Mouse (Mus musculus): ENCODE data around the gene Hist1h2ah.

Hist1h2ah gene

DNA sequence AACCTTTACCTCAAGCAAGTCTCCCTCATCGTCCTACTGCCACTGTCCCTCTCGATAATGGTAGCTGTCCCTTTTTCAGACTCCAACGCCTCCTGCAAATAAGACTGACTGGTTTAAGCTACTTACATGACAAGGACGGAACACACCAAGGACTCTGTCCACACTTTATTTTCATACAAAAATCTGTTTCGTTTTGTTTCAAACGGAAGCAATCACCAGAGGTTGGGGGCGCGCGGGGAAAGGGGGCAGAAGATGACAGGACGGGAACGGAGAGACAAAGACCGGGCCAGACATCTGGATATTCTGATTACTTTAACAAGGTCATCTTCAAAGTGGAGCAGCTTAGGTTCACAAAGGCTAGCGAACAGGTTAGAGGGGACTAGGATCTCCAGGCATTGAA lies 21.7 kb downstream of the Hist1h2ah start:
- no peak for DNase-seq (ENCODE audit: low spot score in 2 of 2)

DNA sequence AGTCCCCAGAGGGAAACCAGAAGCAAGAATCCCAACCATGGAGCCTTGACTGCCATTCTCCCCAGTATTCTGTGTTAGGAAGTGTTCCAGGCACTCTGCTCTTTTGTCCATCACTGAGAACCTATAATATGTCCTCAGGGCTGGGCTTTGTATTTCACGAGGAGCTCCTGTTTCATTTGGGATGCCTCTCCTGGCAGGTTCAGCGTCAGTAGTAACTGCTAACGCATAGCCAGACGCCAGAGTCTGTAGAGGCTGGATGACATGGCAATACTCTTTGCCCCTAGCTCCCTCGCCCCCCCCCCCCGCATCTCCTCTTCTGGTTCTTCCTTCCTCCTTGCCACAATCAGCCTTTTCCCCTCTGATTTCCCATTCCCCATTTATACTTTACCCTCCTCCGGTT lies 25.7 kb downstream of the Hist1h2ah start, which contains the start of gene Prss16:
Prss16 (minus strand) TSS at position 101 of the 400 bp plus-strand sequence.
- DNase-seq (ENCODE audit: low spot score in 2 of 2) = no peak

- DNase-seq (ENCODE audit: low spot score in 2 of 2) = no peak
Observed at GRCm38 (mm10) chr13:22008707-22009106, 26.7 kb downstream of the Hist1h2ah start.

DNA sequence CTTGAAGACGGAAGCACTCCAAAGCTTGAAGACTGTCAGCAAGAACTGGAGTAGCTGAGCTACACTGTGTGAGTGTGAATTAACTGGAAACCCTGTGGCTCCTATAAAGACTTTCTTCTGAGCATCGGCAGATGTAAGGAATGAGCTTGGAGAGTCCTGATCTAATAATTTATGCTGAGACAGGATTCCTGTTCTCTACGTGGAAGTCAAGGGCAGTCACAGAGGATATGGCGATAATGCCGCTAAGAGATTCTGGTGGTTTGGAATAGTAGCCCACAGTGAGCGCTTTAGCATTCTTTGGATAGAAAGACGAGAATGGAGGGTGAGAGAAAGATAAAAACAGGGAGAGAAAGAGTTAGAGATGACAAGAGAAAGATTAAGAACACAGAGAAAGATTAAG lies 27.5 kb downstream of the Hist1h2ah start:
- DNase-seq (ENCODE audit: low spot score in 2 of 2) = no peak

DNA sequence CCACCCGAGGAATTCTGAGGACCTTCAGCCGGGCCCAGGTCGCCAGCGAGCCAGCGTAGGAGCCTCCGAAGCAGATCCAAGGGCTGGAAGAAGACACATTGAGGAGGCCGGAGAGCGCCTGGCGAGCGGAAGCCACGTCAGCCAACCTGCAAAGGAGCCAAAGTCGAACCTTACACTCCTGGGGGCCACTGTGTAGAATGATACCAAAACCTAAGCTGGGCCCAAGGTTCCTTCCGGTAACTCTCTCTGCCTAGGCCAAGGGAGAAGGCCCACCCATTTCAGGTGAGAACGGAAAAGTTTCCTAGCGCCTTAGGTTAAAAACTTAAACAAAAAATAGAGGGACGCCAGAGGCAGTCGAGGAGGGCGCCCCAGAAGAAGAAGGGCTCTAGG lies 28.3 kb downstream of the Hist1h2ah start:
- no peak for DNase-seq (ENCODE audit: low spot score in 2 of 2)

GRCm38 (mm10) chr13:22006334-22007120 lies 28.8 kb downstream of the Hist1h2ah start:
- no peak for DNase-seq (ENCODE audit: low spot score in 2 of 2)

DNA sequence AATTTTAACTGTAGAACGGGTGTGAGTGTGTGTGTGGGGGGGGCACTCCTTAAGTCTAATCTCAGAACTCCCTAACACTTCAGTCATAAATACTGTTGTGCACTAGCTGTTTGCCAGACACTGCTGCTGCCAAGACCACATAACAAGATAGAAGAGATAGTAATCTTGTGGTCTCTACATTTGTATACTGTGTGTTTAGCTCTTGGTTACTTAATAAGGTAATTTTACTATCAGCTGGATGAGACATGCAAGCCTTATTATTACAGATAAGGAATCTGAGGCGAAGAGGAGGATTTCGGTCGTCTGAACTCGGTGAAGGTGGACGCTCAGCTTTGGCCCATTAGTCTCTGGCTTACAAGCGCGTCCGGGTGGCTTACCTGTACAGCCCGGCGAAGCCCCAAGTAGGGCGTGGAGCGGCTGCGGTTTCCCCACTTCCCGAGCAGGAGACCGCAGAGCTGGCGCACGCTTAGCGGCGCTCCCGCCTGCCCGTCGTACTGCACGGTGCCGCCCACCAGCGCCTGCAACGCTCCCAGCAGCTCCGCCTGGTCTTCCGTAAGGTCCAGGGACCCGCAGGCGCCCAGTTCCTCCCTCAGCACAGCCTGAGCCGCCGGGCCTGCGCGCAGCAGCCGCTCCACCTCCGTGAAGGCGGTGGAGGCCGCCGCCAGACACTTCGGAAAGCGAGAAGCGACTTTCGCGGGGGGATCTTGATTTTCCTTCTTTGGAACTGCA lies 29.6 kb downstream of the Hist1h2ah start:
- no peak for DNase-seq (ENCODE audit: low spot score in 2 of 2)

DNA sequence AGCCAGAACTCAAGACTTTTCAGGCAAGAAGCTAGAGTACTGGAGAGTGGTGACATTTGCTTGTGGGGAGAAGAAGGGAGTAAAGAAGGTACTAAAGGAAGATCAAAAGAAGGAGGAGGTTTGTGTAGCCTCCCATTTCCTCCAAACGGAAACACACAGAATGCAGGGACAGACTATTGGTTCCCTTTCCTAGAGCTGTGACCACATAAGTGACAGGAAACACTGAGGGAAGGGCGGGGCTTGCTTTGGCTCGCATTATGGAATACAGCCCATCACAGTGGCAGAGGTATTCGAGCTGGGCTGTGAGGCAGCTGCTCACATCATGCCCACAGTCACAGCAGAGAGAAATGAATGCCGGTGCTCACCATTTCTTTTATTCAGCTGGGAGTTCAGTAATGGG lies 33.5 kb downstream of the Hist1h2ah start:
- DNase-seq (ENCODE audit: low spot score in 2 of 2) = no peak

- no peak for DNase-seq (ENCODE audit: low spot score in 2 of 2)
Observed at GRCm38 (mm10) chr13:22001346-22001745, 34.0 kb downstream of the Hist1h2ah start.

- no peak for DNase-seq (ENCODE audit: low spot score in 2 of 2)
Observed at GRCm38 (mm10) chr13:21999147-21999546, 36.2 kb downstream of the Hist1h2ah start.

DNA sequence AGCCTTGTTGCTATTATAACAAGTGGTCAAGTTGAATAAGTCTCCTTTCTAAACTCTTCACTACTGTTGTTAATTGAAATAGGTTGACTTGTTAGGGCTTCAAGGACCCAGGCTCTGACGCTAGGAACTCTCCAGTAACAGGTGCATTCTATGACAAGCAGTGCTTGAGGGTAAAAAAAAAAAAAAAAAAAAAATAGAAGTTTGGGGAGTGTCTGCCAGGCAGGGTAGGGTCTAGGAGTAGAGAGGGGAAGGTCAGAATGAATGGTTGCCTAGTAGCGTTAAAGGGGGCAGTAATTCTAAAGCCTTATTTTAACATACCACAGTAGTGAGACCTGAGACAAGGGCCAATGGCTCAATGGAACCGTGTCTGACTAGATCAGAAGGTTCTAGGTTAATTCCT lies 37.0 kb downstream of the Hist1h2ah start:
- DNase-seq (ENCODE audit: low spot score in 2 of 2) = no peak

- no peak for DNase-seq (ENCODE audit: low spot score in 2 of 2)
Observed at GRCm38 (mm10) chr13:21997821-21998220, 37.5 kb downstream of the Hist1h2ah start.

DNA sequence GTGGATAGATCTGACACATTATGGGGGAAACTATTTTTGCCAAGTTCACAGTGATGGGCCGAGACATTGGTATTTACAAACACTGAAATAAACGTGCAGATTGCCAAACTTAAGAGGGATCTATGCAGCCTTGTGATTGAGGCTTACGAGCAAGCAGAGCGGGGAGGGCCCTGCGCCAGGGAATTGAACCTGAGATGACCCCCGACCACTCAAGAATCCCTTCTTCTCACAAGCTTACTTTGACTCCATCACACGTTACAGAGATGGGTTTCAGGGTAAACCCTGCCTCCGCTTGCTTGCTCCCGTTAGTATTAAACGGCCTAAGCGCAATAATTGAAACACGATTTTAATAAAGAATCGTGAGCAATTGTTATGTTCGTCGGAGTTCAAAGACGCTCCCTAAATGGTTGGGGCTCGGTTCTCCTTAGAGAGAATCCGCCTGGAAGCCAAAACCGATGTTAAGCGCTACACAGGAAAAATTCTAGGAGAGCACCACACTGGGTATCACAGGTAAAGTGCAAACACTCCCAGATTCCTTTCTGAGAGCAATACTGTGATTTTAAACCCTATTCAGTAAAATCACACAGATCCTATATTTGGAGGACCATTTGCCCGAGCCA lies 38.1 kb downstream of the Hist1h2ah start:
- DNase-seq (ENCODE audit: low spot score in 2 of 2) = no peak

DNA sequence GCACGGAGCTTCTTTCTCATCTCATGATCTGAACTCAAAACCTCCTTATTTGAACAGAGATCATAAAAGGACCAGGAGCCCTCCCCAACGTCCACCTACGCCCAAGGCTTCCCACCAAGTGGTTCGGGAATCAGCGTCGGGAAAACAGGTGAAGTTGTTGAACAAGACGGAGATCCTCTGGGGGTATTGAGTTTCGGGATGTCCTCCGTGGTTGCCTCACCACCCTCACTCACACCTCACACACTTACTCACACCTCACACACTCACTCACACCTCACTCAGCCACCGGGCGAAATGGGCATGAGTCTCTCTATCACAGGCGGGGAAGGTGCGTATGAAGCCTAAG lies 38.6 kb downstream of the Hist1h2ah start:
- DNase-seq (ENCODE audit: low spot score in 2 of 2) = no peak

DNA sequence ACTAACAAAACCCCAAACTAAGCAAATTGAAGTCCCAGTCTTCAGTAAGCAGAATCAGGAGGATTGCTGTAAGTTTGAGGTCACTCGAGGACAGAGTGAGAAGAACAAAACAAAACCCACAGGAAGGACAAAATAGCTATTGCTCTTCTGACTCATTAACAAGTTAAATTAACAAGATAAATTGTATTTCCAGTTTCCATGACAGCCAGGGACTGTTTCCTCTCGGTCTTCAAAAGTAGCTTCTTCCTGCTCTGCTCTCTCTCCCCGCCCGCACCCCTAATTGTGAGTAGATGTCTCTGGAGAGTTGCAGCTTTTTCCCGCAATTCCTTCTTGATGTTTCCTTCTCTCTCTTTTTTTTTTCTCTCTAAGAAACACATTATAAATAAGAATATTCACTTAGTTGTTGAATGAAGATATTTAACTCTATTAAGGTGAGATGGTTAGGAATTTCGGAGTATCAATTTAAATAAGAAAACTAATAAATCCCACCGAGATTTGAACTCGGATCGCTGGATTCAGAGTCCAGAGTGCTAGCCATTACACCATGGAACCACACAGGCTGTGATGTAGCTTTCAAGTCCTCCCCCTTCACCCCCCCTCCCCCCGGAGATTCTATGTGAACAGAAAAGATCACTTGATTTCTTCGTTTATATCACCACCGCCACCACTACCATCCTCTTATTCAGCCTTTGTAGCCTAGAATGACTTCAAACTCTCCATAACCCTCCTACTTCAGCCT lies 39.1 kb downstream of the Hist1h2ah start:
- no peak for DNase-seq (ENCODE audit: low spot score in 2 of 2)

DNA sequence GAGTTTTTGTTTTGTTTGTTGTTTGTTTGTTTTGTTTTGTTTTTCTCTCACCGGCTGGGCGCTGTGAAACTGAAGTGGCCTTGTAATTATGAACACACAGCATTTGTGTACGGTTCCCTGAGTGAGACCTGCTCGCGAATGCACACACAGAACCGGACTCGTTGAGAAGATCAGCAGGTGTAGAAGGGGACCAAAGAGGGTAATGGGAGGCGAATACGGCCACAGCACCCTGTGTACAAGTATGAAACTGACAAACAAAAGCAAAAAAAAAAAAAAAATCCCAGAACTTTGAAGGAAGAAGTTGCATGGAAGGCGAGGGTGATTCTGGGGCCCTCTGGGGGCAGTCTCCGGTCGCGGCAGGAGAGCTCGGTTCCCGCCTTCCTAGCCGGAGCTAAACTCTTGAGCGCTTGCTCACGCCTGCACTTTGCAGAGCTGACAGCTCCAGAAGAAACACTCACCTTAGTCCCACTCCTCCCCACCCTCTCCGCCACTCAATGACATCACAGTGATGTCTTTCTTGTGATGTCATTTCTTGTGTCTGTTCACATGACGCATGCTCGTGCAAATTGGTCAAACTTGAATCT lies 39.9 kb downstream of the Hist1h2ah start:
- no peak for DNase-seq (ENCODE audit: low spot score in 2 of 2)

DNA sequence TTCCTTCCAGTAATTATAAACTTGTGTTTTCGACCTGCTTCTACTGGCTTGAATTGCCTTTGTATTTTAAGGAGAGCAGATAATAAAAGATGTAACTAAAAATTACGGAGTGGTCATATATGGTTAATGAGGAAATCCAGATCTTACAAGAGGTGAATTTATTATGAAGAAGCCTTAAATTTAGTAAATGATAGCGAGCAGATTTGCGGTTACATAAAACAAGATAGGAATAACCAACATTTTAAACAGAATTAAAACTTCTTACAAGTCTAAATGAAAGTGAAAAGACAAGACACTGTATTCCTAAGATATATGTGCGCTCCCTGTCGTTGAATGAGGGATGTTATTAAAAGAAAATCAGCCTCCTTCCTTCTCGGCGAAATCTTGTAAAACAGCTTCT lies 40.5 kb downstream of the Hist1h2ah start:
- DNase-seq (ENCODE audit: low spot score in 2 of 2) = no peak

GRCm38 (mm10) chr13:21993957-21994738 lies 41.2 kb downstream of the Hist1h2ah start:
- no peak for DNase-seq (ENCODE audit: low spot score in 2 of 2)

- DNase-seq (ENCODE audit: low spot score in 2 of 2) = no peak
Observed at GRCm38 (mm10) chr13:21992550-21992949, 42.8 kb downstream of the Hist1h2ah start.

Data from right cerebral cortex, postnatal 36 days (tissue).